Mouse (Mus musculus): ENCODE data around the gene Ngf.

Ngf gene

DNA sequence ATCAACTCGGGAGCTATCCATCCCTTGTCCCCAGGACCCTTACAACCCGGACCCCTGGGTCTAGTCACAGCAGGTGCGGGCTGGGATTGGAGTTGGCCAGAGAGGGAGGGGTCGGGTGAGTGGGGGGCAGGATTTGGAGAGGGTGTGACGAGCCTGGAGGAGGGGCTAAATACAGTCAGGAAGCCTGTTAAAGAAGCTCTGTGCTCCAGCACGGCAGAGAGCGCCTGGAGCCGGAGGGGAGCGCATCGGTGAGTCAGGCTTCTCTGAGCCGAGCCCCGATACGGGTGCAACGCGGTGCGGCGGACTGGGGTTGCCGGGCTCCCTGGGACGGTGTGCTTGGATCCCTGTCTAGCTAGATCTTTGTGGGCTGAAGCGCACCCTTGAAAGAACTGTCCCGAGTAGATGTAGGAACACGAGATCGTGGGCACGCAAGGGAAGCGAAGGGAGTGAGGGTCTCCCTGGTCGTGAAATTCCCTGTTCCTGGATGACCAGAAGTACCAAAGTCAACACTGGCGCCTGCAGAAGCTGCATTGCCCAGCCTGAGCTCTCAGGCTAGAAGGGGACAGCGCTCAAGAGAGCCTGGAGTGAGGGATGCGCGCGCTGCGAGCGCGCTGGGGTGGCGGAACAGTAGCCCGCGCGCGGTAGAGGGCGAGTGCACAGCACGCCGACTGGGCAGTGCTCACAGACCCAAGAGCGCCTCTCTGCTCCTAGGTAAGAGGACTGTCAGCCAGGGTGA lies at the start of gene Ngf:
Gene Ngf, plus strand, starts transcription at position 207 of the 736 bp plus-strand sequence.
- no peak for DNase-seq (ENCODE audit: low spot score in 2 of 2)

DNA sequence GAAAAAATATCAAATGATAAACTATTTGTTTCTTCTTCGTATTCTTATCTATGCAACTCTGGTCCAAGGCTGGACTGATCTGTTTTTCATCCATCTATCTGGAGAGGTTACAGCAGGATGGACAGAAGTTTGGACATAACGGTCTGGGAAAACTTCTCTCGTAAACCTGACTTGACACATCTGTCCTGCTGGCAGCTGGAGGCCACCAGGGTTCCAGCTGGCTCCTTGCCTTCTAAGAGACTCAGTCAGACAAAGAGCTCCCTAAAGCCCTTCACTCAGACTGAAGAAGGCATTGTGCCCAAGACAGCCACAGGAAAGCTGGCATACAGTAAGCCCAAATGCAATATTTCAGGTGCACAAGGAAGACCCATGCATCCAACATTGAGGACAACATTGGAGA lies 24.2 kb upstream of the Ngf start:
- peak; percentile 74 to 75 for DNase-seq (ENCODE audit: low spot score in 2 of 2)

GRCm38 (mm10) chr3:102446691-102447090 lies 23.0 kb upstream of the Ngf start:
- no peak for DNase-seq (ENCODE audit: low spot score in 2 of 2)

DNA sequence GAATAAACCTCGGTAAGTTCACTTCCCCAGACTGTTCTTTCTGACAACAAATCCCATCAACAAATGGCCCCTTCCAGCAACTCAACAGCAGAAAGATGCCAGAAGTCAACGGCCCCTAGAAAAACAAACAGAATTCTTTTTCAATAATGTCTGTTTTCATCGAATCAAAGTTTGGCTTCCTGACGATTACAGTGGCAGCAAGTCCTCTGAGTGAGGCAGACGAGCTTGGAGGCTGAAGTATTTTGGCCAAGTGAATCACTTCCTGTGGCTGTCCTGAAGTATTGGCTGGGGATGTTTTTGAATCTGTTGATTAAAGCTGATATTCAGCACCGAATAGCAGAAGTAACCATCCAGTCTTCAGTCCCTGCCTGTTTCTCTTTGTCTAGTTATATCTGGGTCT lies 15.2 kb upstream of the Ngf start:
- no peak for DNase-seq (ENCODE audit: low spot score in 2 of 2)

DNA sequence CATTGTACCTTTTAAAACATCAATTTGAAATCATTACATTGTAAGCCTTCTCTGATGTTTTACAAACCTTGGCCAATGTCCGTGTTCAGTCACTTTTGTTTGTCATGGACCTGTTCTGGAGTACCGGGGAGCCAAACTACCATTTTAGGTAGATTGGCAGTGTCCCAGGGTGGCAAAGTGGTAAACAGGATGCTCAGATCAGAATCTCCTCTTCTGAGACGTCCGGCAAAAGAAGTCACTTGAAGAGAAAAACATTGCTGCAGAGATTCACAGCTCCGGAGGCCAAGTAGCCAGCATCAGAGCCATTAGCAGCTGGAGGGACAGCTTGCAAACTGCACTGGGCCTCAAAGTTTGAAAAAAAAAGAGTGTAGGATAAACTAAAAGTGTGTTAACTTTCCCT lies 9.2 kb upstream of the Ngf start:
- no peak for DNase-seq (ENCODE audit: low spot score in 2 of 2)

- no peak for DNase-seq (ENCODE audit: low spot score in 2 of 2)
Measured at GRCm38 (mm10) chr3:102460986-102461385, 8.7 kb upstream of the Ngf start.

DNA sequence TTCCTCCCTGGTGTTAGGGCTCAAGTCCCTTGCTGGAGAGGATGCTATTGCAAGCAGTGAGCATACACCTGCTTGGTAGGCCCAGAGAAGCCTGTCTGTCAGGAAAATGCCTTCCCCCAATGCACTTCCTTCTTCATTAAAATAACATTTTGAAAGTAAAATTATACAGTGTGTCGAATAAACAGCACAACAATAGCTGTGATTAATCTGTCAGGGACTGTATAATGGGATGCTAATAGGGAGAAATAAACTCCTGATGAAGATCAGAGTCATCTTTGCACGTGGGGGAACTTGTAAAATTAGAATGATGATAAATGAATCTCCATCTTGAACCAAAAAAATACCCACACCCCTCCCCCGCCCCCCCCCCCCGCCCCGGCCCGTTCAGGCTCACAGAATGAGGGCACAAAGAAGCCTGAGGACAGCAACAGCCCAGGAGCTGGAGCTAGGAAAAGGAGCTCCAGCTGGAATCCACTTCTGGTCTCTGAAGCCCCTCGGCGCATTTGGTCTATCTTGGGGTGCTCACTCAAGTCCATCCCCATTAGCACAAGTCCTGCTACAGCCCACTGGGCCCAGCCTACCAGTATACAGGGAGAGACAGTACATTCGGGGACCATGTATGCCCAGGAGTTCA lies 6.9 kb upstream of the Ngf start:
- DNase-seq (ENCODE audit: low spot score in 2 of 2) = peak in 1 of 2 experiments; percentile 46

GRCm38 (mm10) chr3:102463339-102463738 lies 6.4 kb upstream of the Ngf start:
- DNase-seq (ENCODE audit: low spot score in 2 of 2) = peak; percentile 14 to 53

- peak in 1 of 2 experiments; percentile 70 for DNase-seq (ENCODE audit: low spot score in 2 of 2)
Measured at GRCm38 (mm10) chr3:102466587-102466986, 3.1 kb upstream of the Ngf start.

- DNase-seq (ENCODE audit: low spot score in 2 of 2) = peak in 1 of 2 experiments; percentile 52
Measured at GRCm38 (mm10) chr3:102467121-102467520, 2.6 kb upstream of the Ngf start.

DNA sequence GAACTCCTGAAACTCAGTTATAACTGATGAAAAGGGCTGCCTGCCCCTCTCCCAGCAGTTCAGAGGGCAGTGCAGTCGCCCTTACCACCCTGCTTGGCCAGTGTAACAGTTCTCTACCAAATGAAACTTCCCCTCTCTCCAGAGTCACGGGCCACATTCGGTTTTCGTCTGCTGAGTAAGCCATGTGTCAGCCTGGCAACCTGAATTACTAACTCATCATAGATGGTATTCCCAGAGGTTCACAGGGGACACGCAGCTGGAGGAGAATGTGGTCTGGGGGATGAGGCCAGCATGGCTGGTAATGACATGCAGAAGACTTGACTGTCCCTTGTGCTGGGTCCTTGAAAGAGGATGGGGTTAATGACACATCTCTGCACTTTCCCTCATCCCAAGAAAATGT lies 1.5 kb downstream of the Ngf start:
- DNase-seq (ENCODE audit: low spot score in 2 of 2) = no peak

DNA sequence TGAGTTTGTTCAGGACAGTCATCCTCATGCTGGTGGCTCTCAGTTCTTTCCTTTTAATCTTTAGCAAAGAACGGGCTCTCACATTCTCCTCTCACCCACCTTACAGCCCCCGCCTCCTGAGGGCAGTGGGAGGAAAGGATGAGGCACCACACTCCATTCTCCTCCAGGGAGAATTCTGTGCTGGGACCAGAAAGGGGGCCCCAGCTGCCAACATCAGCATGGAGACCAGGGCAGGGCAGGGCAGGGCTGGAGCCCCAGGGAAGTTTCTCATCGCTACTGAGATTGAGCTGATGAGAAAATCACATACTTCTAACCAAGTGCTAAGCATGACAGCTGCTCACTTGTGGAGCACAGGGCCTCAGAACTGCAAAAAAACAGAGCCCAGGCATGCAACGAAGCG lies 2.1 kb downstream of the Ngf start:
- no peak for DNase-seq (ENCODE audit: low spot score in 2 of 2)

DNA sequence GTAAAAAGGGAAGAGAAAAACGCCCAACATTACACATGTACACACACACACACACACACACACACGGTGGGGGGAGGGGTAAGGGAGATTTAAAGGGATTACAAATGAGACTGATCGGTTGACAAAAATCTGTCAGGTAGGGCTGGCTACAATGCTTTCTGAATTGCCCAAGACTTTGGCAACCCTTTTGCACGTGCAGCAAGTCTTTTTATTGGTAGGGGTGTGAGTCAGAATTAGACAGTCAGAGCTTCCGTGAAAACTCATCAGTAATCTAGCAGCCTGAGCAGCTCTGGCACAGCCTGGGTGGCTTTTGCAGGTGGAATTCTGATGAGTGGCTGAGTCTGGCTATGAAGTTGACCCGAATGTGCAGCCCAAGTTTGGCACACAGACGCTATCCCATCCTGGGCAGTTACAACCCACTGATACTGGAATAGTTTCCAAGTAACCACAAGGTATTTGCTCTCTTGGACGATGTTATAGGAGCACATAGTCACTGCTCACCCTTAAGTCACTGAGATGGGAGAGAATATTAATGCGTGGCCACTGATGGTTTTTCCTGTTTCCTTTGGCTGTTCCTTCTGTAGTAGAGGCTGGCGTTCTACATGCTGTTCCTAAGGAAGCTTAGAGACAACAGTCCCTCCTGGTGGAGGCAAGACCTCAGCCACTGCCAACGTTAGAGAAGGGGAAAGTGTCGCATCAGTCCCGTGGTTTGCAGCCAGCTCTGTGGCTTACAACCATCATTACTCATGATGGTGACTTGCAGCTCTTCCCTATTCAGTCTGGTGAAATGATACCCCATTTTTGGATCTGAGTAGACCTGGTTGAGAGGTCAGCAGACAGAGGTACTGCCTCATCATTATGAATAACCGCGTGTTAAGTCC lies 4.8 kb downstream of the Ngf start:
- DNase-seq (ENCODE audit: low spot score in 2 of 2) = no peak

DNA sequence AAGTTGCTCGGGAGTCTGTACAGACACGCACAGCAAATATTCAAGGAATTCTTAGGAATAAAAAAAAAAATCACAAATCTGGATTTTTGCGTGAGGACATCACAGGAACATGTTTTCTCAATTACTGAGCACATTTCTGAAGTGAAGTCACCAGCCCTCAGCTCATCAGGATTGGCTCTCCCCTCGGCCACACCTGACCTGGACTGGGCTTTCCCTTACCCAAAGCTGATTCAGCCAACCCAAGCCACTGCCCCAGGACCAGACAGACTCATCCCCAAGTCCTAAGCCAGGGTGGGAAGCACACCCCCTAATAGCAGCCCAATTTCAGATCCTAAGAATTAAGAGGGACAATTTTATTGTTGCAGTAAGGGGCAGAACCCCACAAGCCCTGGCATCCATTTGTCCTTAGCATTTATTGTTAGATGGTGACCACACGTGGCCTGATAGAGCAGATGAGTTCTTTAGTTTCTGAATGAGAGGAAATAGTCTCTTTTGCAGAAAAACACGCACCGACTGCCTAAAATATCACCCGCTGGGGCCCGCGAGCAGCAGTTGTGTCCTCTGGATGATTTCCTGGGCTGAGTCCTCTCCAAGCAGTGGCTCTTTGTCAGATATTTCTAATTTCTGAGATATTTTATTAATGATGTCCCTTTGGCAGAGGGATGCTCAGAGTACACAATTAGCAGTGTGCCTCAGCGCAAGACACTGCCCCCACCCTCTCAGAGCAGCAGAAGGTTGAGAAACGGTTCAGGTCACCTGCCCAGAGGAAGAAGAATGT lies 8.4 kb downstream of the Ngf start:
- DNase-seq (ENCODE audit: low spot score in 2 of 2) = no peak

GRCm38 (mm10) chr3:102490393-102491123 lies 20.8 kb downstream of the Ngf start:
- no peak for DNase-seq (ENCODE audit: low spot score in 2 of 2)

DNA sequence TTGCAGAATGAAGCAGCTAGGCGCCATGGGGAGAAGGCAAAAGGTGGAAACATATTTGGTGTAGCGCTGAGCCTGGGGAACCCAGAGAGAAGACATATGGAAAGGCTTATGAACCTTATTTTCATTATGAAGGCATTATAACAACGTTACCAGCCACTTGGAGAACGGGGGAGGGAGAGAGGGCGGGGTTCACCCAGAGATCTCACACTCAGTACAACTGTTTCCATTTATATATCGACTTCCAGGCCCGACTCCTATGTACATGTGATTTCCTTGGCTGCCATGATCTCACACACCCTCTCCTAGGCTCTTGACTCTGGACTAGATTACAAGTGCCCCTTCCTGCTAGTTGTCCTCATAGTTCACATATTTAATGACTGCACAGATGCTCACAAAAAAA lies 28.4 kb downstream of the Ngf start:
- no peak for DNase-seq (ENCODE audit: low spot score in 2 of 2)

DNA sequence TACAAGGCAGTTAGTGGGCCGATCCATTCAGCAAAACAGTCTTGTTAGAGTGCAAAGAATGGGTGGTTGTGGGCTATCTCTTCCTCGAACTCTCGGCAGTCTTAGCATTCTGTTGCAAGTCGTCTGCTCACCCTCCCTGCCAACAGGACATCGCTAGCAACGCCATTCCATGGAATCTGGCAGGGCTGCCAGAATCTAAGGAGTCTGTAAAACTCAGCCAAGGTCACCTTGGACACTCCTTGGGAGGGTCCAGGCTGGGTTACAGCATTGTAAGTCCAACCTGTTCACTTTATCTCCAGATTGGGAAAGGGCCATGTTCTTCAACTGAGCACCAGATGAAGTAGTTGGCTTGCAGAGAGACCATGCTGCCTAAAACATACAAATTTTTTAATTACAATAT lies 29.2 kb downstream of the Ngf start:
- DNase-seq (ENCODE audit: low spot score in 2 of 2) = no peak

- DNase-seq (ENCODE audit: low spot score in 2 of 2) = no peak
Measured at GRCm38 (mm10) chr3:102500031-102500430, 30.3 kb downstream of the Ngf start.

GRCm38 (mm10) chr3:102501186-102501585 lies 31.5 kb downstream of the Ngf start:
- DNase-seq (ENCODE audit: low spot score in 2 of 2) = no peak

GRCm38 (mm10) chr3:102505129-102505528 lies 35.4 kb downstream of the Ngf start:
- no peak for DNase-seq (ENCODE audit: low spot score in 2 of 2)

- DNase-seq (ENCODE audit: low spot score in 2 of 2) = no peak
Measured at GRCm38 (mm10) chr3:102506061-102506460, 36.3 kb downstream of the Ngf start.

Data from urinary bladder, postnatal 4 days (tissue).